Mouse (Mus musculus): Measurements from ENCODE around the gene Ggt1.

Gene Ggt1

GRCm38 (mm10) chr10:75573181-75573580 is 11.8 kb downstream of the Ggt1 start:
- DNase-seq (ENCODE audit: low spot score in 2 of 2): no peak

- DNase-seq (ENCODE audit: low spot score in 2 of 2): no peak
Observed at GRCm38 (mm10) chr10:75573965-75574364, 12.6 kb downstream of the Ggt1 start.

GRCm38 (mm10) chr10:75579129-75579528 is 17.7 kb downstream of the Ggt1 start:
- no peak for DNase-seq (ENCODE audit: low spot score in 2 of 2)

- DNase-seq (ENCODE audit: low spot score in 2 of 2): peak; percentile 86 to 92
Observed at GRCm38 (mm10) chr10:75585876-75586552, 24.6 kb downstream of the Ggt1 start.

GRCm38 (mm10) chr10:75586553-75586879 is 25.1 kb downstream of the Ggt1 start:
- DNase-seq (ENCODE audit: low spot score in 2 of 2): no peak

- DNase-seq (ENCODE audit: low spot score in 2 of 2): no peak
Observed at GRCm38 (mm10) chr10:75587781-75588180, 26.4 kb downstream of the Ggt1 start.

- no peak for DNase-seq (ENCODE audit: low spot score in 2 of 2)
Observed at GRCm38 (mm10) chr10:75588336-75588735, 26.9 kb downstream of the Ggt1 start.

- no peak for DNase-seq (ENCODE audit: low spot score in 2 of 2)
Observed at GRCm38 (mm10) chr10:75589129-75589528, 27.7 kb downstream of the Ggt1 start, which contains the start of gene Ggt5. Gene Ggt5 (plus strand): TSS chr10:75589340.

GRCm38 (mm10) chr10:75589651-75590050 is 28.2 kb downstream of the Ggt1 start:
- no peak for DNase-seq (ENCODE audit: low spot score in 2 of 2)

- DNase-seq (ENCODE audit: low spot score in 2 of 2): no peak
Observed at GRCm38 (mm10) chr10:75591211-75591894, 29.9 kb downstream of the Ggt1 start.

GRCm38 (mm10) chr10:75592585-75592984 is 31.2 kb downstream of the Ggt1 start:
- DNase-seq (ENCODE audit: low spot score in 2 of 2): no peak

- no peak for DNase-seq (ENCODE audit: low spot score in 2 of 2)
Observed at GRCm38 (mm10) chr10:75595981-75596380, 34.6 kb downstream of the Ggt1 start.

- DNase-seq (ENCODE audit: low spot score in 2 of 2): no peak
Observed at GRCm38 (mm10) chr10:75600189-75600730, 38.9 kb downstream of the Ggt1 start.

GRCm38 (mm10) chr10:75605162-75605846 is 43.9 kb downstream of the Ggt1 start:
- DNase-seq (ENCODE audit: low spot score in 2 of 2): no peak

GRCm38 (mm10) chr10:75607253-75607652 is 45.8 kb downstream of the Ggt1 start:
- no peak for DNase-seq (ENCODE audit: low spot score in 2 of 2)

GRCm38 (mm10) chr10:75608975-75609374 is 47.6 kb downstream of the Ggt1 start:
- DNase-seq (ENCODE audit: low spot score in 2 of 2): no peak

- DNase-seq (ENCODE audit: low spot score in 2 of 2): no peak
Observed at GRCm38 (mm10) chr10:75610486-75610885, 49.1 kb downstream of the Ggt1 start.

GRCm38 (mm10) chr10:75616044-75616443 is 54.6 kb downstream of the Ggt1 start:
- DNase-seq (ENCODE audit: low spot score in 2 of 2): no peak

GRCm38 (mm10) chr10:75620818-75621217 is 59.4 kb downstream of the Ggt1 start:
- DNase-seq (ENCODE audit: low spot score in 2 of 2): no peak

GRCm38 (mm10) chr10:75625920-75626319 is 64.5 kb downstream of the Ggt1 start:
- no peak for DNase-seq (ENCODE audit: low spot score in 2 of 2)

GRCm38 (mm10) chr10:75626991-75627390 is 65.6 kb downstream of the Ggt1 start:
- DNase-seq (ENCODE audit: low spot score in 2 of 2): no peak

- DNase-seq (ENCODE audit: low spot score in 2 of 2): no peak
Observed at GRCm38 (mm10) chr10:75627490-75627889, 66.1 kb downstream of the Ggt1 start.

- DNase-seq (ENCODE audit: low spot score in 2 of 2): no peak
Observed at GRCm38 (mm10) chr10:75632633-75633032, 71.2 kb downstream of the Ggt1 start.
